Mouse (Mus musculus) myocyte (in vitro differentiated cells): ENCODE results near the gene Pctp. TPM values are rescaled to one million over a fixed set of nuclear protein-coding genes. Genes with fewer than 3 reads are reported as not detected.

ENCODE experiments used
- H3K27me3 ChIP-seq: one replicate; pipeline ENCODE4 v1.6.1; 2011; ENCODE audit not compliant: control insufficient read depth, insufficient read depth, insufficient read length
- H3K36me3 ChIP-seq: one replicate; pipeline ENCODE4 v1.6.1; 2011; ENCODE audit not compliant: control insufficient read depth, insufficient read depth
- H3K4me2 ChIP-seq: one replicate; pipeline ENCODE4 v1.6.1; 2011; ENCODE audit warnings: low read depth, control low read depth
- H3K4me3 ChIP-seq: one replicate; pipeline ENCODE4 v1.5.1; 2011; ENCODE audit warnings: mild to moderate bottlenecking, control low read depth, moderate library complexity
- H3K79me2 ChIP-seq: one replicate; pipeline ENCODE4 v1.6.1; 2011; ENCODE audit not compliant: control insufficient read depth, insufficient read depth
- H3ac ChIP-seq: one replicate; pipeline ENCODE4 v1.6.1; 2011; ENCODE audit not compliant: control insufficient read depth, insufficient read length
- CEBPB ChIP-seq: IDR thresholded peaks from 2 replicates; pipeline ENCODE4 v1.6.1; 2011; ENCODE audit warnings: mild to moderate bottlenecking, moderate library complexity; ENCODE audit not compliant: poor library complexity, insufficient read depth, severe bottlenecking
- E2F4 ChIP-seq: IDR thresholded peaks from one replicate; pipeline ENCODE4 v1.6.1; 2011; ENCODE audit warnings: mild to moderate bottlenecking, control low read depth, moderate library complexity; ENCODE audit not compliant: insufficient read depth
- MAX ChIP-seq: IDR thresholded peaks from one replicate; pipeline ENCODE4 v1.6.1; 2011; ENCODE audit warnings: low read depth, mild to moderate bottlenecking, control low read depth
- MYOD1 ChIP-seq, 3 experiments: IDR thresholded peaks; one replicate each; pipeline ENCODE4 v1.6.1; 2011; ENCODE audit warnings: control low read depth in 2 of 3, low read depth in 2 of 3, mild to moderate bottlenecking in 2 of 3, moderate library complexity in 1 of 3; ENCODE audit not compliant: insufficient read length in 2 of 3, control insufficient read depth in 1 of 3
- MYOG ChIP-seq, 3 experiments: IDR thresholded peaks; one replicate each; pipeline ENCODE4 v1.6.1; 2011; ENCODE audit warnings: control low read depth in 2 of 3, low read depth in 2 of 3, mild to moderate bottlenecking in 2 of 3; ENCODE audit not compliant: insufficient read length in 2 of 3, control insufficient read depth in 1 of 3, insufficient read depth in 1 of 3
- POLR2A ChIP-seq: IDR thresholded peaks from one replicate; pipeline ENCODE4 v1.6.1; 2011; ENCODE audit warnings: low read depth, mild to moderate bottlenecking, control low read depth, moderate library complexity; ENCODE audit not compliant: insufficient read length
- POLR2AphosphoS2 ChIP-seq: IDR thresholded peaks from one replicate; pipeline ENCODE4 v1.6.1; 2011; ENCODE audit warnings: low read depth, control low read depth; ENCODE audit not compliant: insufficient read length
- REST ChIP-seq: IDR thresholded peaks from one replicate; pipeline ENCODE4 v1.6.1; 2011; ENCODE audit warnings: mild to moderate bottlenecking, control low read depth, moderate library complexity; ENCODE audit not compliant: insufficient read depth, insufficient read length
- SRF ChIP-seq: IDR thresholded peaks from one replicate; pipeline ENCODE4 v1.6.1; 2011; ENCODE audit warnings: low read depth; ENCODE audit not compliant: control insufficient read depth, insufficient read length
- TCF12 ChIP-seq: IDR thresholded peaks from one replicate; pipeline ENCODE4 v1.6.1; 2011; ENCODE audit warnings: mild to moderate bottlenecking, control low read depth; ENCODE audit not compliant: poor library complexity, insufficient read depth, severe bottlenecking
- TCF3 ChIP-seq: IDR thresholded peaks from one replicate; pipeline ENCODE4 v1.6.1; 2011; ENCODE audit warnings: low read depth, control low read depth; ENCODE audit not compliant: insufficient read length
- USF1 ChIP-seq: IDR thresholded peaks from one replicate; pipeline ENCODE4 v1.6.1; 2011; ENCODE audit warnings: low read depth, mild to moderate bottlenecking, control low read depth, moderate library complexity
- polyA plus RNA-seq: library from polyadenylated mRNA; unstranded; fragments of >200 nt; fragmentation: generic; extraction: Trizol; gene quantifications from one replicate; pipeline ENCODE4 v1.2.1, GENCODE M21; 2012; ENCODE audit warnings: missing spikeins

The Pctp gene
- polyA plus RNA-seq, 1 experiment, result 1.1 TPM

- no peak overlapping the region for H3ac ChIP-seq
- no peaks in the 10 kb centered on the region for H3K27me3 ChIP-seq
- H3K4me2 ChIP-seq, result no peak overlapping the region
- H3K36me3 ChIP-seq, result no peaks in the 10 kb centered on the region
- TF ChIP-seq POLR2AphosphoS2 (no peak), TCF3 (no peak), USF1 (no peak), E2F4 (no peak), CEBPB (no peak), MYOD1 (IDR thresholded peaks at IDR 0.05; ENCODE audit: control insufficient read depth in 1 of 3, insufficient read length in 2 of 3, low read depth in 2 of 3) (no peak), SRF (no peak), TCF12 (no peak), MYOG (IDR thresholded peaks at IDR 0.05; ENCODE audit: control insufficient read depth in 1 of 3, insufficient read depth in 1 of 3, insufficient read length in 2 of 3, low read depth in 2 of 3) (no peak), REST (no peak), POLR2A (no peak), MAX (no peak)
- H3K79me2 ChIP-seq, result no peaks in the 10 kb centered on the region
- no peak overlapping the region for H3K4me3 ChIP-seq
These were observed 33.6 kb downstream of the Pctp start for GRCm38 (mm10) chr11:89969131-89969530.

DNA sequence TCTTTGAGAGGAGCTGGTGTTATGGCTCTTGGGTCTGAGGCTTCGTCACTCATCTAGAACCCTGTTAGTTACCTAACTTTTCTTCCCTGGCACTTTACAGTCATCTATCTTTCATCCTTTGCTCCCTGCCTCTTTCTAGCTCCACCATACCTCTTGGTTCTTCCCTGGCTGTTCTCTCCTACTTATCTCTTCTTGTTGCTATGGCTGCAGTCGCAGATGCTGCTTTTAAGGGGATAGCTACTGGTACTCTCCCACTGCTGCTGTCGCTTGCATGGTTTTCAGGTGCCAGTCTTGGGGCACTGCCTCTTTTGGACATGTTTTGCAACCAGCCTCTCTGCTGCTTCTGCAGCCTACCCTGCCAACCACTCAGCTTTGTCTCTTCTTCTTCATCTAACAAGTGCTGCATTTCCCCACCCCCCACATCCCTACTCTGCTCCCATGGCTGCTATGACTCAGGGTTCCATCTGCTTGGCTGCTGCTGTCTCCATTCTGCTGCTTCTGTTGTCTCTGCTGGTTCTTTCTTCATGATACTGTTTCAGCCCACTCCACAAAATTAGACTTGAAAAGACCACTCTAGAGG is 51.9 kb downstream of the Pctp start:
- no peak overlapping the region for H3K4me2 ChIP-seq
- no peak overlapping the region for H3ac ChIP-seq
- H3K79me2 ChIP-seq, result no peaks in the 10 kb centered on the region

GRCm38 (mm10) chr11:89947806-89948205 is 54.9 kb downstream of the Pctp start:
- Histone ChIP-seq H3K27me3 (no peaks in the 10 kb centered on the region), H3K4me2 (no peak overlapping the region), H3K36me3 (no peaks in the 10 kb centered on the region), H3ac (no peak overlapping the region), H3K4me3 (no peak overlapping the region), H3K79me2 (no peaks in the 10 kb centered on the region)
- no peak for TF ChIP-seq REST
- no peak for TF ChIP-seq SRF
- no peak for TF ChIP-seq POLR2A
- no peak for TF ChIP-seq E2F4
- no peak for TF ChIP-seq USF1
- no peak for TF ChIP-seq TCF12
- TF ChIP-seq POLR2AphosphoS2, result no peak
- TF ChIP-seq MAX, result no peak

More for the DNA sequence above, 51.9 kb downstream of the Pctp start:
- Histone ChIP-seq H3K27me3 (no peaks in the 10 kb centered on the region), H3K4me3 (no peak overlapping the region), H3K36me3 (no peaks in the 10 kb centered on the region)
- no peak for TF ChIP-seq TCF3
- no peak for TF ChIP-seq TCF12
- TF ChIP-seq E2F4, result no peak
- TF ChIP-seq POLR2AphosphoS2, result no peak
- TF ChIP-seq CEBPB, result no peak
- TF ChIP-seq MAX, result no peak
- TF ChIP-seq REST, result no peak
- TF ChIP-seq SRF, result no peak
- no peak for TF ChIP-seq USF1

DNA sequence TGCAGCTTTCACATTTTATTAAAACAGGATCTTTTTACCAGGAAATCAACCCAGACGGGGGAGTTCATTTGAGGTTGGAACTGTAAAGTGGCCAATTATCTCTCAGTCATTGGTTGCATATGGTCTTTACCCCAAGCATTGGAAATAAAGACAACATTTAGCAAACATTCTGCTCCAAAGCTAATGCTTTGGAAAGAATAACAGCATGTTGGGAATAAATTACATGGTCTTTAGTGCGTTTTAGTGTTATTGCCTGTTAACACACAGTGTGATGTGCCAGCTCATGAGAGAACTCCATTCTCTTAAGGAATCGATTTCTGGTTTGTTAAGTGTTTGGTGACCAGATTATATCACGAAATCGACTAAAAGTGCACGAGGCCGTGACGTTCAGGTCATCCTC is 57.5 kb downstream of the Pctp start:
- H3K4me2 ChIP-seq, result no peak overlapping the region
- H3ac ChIP-seq, result no peak overlapping the region
- no peak for TF ChIP-seq E2F4
- no peak for TF ChIP-seq POLR2AphosphoS2
- no peak for TF ChIP-seq MYOD1 (IDR thresholded peaks at IDR 0.05; ENCODE audit: control insufficient read depth in 1 of 3, insufficient read length in 2 of 3, low read depth in 2 of 3)
- TF ChIP-seq CEBPB, result no peak
- no peak for TF ChIP-seq USF1
- no peak for TF ChIP-seq TCF3
- TF ChIP-seq MYOG (IDR thresholded peaks at IDR 0.05; ENCODE audit: control insufficient read depth in 1 of 3, insufficient read depth in 1 of 3, insufficient read length in 2 of 3, low read depth in 2 of 3), result no peak
- TF ChIP-seq REST, result no peak
- no peak for TF ChIP-seq POLR2A
- TF ChIP-seq MAX, result no peak
- no peak for TF ChIP-seq TCF12
- no peak for TF ChIP-seq SRF
- no peaks in the 10 kb centered on the region for H3K27me3 ChIP-seq
- H3K79me2 ChIP-seq, result no peaks in the 10 kb centered on the region
- H3K4me3 ChIP-seq, result no peak overlapping the region
- no peaks in the 10 kb centered on the region for H3K36me3 ChIP-seq

- H3K4me3 ChIP-seq, result no peak overlapping the region
- TF ChIP-seq CEBPB, result no peak
- TF ChIP-seq TCF12, result no peak
- TF ChIP-seq MAX, result no peak
- TF ChIP-seq REST, result no peak
- TF ChIP-seq USF1, result no peak
- TF ChIP-seq MYOG (IDR thresholded peaks at IDR 0.05; ENCODE audit: control insufficient read depth in 1 of 3, insufficient read depth in 1 of 3, insufficient read length in 2 of 3, low read depth in 2 of 3), result no peak
- TF ChIP-seq SRF, result no peak
- no peak for TF ChIP-seq POLR2A
- no peak for TF ChIP-seq MYOD1 (IDR thresholded peaks at IDR 0.05; ENCODE audit: control insufficient read depth in 1 of 3, insufficient read length in 2 of 3, low read depth in 2 of 3)
- TF ChIP-seq TCF3, result no peak
- TF ChIP-seq E2F4, result no peak
- TF ChIP-seq POLR2AphosphoS2, result no peak
- no peaks in the 10 kb centered on the region for H3K36me3 ChIP-seq
- no peaks in the 10 kb centered on the region for H3K27me3 ChIP-seq
- H3ac ChIP-seq, result no peak overlapping the region
- H3K79me2 ChIP-seq, result no peaks in the 10 kb centered on the region
- H3K4me2 ChIP-seq, result no peak overlapping the region
These were observed 65.5 kb downstream of the Pctp start for GRCm38 (mm10) chr11:89937241-89937640.
